Mouse (Mus musculus) mouse embryonic stem cell (cell line): ENCODE measurements around the gene AC131692.1.

ENCODE experiments used
- in situ Hi-C, 2 experiments: fragments of 300-500 bp; cut with MboI; formaldehyde crosslinking; loops; 1 replicate in 1 of 2; 3 replicates in 1 of 2; pipeline ENCODE4 v1.14.3; 2019 to 2020; ENCODE audit warnings: low sequenced_read_pairs in 2 of 2, low pct_unique_long_range_greater_than_20kb in 1 of 2, mixed read lengths in 1 of 2; ENCODE audit not compliant: unreplicated experiment in 1 of 2

The AC131692.1 gene

DNA sequence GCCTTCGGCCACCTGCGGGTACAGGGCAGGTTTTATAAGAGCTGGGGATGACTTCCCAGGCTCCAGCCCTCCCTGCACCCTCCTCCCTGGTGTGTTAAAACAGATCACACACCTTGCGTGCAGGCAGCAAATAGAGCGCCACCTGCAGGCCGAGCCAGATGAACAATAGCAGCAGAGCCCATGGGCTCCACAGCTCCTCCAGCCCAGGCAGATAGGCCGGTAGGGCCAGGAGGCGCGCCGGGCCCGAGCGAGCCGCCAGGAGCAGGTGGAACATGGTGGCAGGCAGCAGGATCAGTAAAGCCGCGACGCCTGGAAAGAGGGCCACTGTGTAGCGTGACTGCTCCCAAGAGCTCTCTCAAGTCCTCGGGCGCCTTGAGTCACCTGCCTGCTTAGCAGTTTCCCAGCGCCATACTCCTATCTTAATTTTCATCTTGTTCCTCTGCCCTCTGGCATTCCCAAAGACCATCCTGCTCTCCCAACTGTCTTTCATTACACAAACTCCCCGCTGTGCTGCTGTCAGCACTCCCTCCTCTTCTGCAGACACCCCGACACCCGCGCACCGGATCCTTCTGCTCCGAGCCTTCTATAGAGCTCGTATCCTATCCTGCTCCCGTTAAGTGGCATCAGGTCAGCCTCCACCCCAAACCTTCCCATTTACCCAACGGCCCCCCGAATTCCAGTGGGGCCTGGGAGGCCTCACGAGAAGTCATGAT, 27.1 kb upstream of the AC131692.1 start:
- in situ Hi-C loops: no loop called here

DNA sequence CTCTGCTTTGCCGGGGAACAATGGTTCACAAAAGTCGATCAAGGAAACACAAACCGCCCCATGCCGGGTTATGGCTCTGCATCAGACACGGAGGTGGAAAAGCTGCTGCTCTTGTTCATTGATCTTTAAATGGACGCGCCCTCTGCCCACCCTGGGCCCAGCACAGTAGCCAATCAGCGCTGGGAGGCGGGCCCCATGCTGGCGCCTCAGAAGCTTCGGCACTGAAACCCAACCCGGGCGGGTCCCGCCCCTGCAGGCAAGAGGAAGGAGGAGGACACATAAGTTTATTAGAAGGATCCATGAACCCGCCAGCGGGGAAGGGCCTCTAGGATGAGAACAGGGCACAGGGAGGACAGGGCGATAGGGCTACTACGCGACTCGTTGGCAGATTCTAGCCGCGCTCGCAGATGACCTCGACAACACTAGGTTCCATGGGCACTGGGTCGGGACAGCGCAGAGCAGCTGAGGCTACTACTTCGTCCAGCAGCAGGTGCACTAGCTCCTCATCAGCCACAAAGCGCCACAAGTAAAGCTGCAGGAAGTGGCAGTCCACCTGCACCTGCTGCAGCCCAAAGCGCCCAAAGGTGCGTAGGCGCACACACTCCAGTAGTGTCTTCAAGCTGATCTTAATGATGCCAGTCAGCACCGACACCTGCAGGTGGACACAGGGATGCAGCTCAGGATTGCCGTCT, 26.3 kb upstream of the AC131692.1 start, which contains the start of gene Tm7sf2:
Tm7sf2 (minus strand) TSS at position 650 of the 692 bp plus-strand sequence.
- in situ Hi-C loops: no loop called here

DNA sequence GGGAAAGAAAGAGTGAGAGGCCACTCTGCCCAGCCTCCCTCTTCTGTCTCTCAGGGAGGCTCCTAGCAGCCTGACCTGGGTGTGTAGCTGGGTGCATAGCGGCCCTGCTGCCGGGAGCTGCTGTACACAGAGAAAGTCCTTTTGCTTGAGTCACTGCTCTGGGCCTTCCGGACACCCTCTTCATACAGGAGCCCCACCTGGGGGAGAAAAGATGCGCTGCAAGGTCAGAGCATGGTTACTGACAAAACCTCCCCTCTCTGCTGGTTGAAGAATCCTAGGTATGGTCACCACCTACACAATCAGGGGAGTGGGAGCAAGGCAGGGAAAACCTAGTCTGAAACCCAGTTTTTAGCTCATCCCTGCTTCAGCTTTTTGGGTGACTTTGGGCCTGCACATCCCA, 25.3 kb upstream of the AC131692.1 start:
- in situ Hi-C loops: no loop called here

DNA sequence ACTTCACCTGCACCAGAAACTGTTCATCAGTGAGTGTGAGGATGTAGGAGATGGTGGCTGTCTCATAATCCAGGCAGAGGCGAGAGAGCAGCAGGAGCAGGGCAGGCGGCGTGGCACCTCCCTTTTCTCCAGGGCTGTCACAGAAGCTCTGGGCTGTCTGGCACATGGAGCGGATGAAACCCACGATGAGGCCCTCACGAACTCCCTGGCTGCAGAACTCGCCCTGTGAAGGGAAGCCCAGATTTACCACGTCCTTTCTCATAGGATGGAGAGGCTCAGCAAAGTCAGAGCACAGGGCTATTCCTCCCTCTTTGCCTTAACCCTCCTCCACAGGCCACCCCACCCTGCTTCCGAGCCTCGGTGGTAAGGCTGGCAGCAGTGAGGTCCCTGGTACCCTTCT, 24.4 kb upstream of the AC131692.1 start:
- in situ Hi-C loops: no loop called here

DNA sequence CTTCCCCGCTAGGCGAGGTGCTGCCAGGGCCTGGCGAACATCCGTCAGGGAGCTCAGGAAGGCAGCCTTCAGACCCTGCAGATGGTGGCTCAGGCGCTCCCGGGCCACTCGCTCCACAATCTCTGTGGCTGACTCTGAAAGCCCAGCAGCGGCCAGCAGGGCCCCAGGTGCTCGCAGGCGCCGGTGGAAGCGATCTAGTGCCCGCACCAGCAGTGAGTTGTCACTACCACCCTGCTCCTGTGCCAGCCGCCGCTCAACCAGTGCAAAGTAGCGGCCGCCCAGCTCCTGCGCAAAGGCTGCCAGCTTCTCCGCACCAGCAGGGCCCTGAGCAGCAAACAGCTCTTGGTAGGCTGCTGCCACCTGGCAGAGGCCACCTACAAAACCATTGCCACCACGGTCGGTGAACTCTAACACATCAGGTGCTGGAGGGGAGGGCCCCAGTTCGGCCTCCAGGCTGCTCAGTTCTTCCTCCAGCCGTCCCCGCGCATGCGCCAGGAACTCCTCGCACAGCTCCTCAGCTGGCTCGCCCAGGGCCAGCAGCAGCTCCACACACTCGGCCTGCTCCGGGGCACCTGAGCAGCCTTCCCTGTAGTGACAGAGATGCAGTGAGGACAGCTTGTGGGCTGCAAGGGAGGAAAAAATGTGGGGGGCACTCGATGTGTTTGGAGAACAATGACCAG, 23.5 kb upstream of the AC131692.1 start:
- in situ Hi-C loops: no loop called here

DNA sequence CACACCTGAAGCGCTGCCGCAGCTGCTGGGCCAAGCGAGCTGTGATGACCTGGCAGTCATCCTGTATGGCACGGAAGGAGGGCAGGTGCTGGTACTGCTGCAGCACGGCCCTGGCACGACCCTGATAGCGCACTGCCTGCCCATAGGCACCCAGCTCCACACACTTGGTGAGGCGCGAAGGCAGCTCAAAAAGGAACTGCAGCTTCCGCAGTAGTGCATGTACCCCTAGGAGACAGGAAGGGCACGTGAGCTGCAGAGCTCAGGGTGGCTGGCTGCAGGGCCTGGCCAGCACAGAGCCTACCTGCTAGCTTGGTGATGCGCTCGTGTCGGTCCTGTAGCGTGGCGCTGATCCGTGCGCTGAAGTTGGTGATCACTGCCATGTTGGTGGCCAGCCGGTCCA, 23.0 kb upstream of the AC131692.1 start:
- in situ Hi-C loops: no loop called here

DNA sequence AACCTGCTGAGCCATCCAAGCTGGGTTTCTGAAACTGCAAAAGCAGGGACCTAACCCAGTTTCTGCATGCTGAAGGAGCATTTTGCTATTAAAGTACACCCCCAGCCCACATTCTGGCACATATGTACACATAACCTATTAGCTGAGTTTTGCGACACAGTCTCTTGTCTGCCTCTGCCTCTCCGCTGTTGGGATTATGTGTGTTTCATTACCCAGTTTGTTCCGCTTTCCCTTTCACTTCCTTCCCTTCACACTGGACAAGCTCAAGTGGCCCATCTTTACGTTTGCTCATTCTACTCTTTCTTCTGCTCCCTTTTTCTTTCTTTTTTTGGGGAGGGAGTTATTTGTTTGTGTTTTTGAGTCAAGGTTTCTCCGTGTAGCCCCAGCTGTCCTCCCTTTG, 20.3 kb upstream of the AC131692.1 start:
- in situ Hi-C loops: no loop called here

DNA sequence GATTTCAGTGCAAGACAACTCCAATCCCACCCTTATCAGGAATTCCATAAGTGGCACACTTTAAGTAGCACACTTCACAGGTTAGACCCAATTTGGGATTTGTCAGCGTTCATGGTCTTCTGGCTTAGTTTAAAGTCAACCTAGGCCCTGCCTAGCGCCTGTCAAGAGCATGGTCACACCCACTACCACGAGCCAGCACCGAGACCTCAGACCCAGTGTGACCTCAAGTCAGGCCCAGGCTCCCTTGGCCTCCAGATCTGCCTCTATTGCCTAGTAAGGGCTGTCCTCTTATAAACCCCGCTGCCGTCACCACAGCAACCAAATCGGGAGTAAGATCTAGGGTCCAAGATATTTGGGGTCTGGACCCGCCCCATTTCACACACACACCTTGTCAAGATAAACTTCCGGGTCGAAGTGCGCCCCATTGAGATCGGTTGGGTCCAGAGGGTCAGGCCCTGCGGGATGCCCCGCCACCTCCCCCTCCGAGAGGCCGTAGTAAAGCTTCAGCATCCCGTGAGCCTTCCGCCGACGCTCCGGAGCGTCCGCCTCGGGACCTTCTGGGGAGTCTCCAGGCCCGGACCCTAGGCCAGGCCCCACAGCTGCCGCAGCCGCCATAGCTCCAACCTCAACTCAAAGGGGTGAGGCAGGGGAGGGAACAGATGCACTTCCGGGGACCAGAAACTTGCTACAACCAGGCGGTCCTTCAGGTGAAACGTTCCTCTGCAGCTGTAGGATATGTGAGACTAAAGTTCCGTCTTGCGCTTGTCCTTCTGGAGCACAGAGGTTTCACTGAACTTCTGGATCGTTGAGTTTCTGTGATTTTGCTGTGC, 17.4 kb upstream of the AC131692.1 start, which contains the start of gene Vps51:
Vps51 (minus strand) TSS at position 668 of the 830 bp plus-strand sequence.
- in situ Hi-C loops: no loop called here

DNA sequence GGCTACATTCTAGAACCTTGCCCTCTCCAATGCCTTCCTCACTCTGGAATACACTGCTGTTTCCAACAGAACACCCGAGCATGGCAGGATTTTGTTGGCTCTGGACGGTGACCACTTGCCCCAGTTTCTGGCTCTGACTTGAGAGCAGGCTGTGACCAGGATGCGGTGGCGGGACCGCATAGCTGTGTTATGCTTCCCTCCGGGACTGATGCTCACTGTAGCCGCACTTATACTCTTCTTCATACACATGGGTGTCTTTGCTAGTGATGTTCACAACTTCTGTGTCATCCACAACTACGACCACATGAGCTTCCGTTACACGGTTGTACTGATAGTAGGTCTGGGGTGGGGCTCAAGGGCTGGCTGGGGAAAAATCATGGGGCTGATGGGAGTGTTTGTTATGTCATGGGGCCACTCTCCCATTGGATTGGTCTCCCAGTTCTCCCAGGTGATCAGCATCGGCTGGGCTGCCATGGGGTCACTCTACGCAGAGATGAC, 14.2 kb upstream of the AC131692.1 start, which contains the start of gene Tmem262:
Tmem262 (plus strand) TSS at position 51 of the 498 bp plus-strand sequence.
- in situ Hi-C loops: no loop called here

DNA sequence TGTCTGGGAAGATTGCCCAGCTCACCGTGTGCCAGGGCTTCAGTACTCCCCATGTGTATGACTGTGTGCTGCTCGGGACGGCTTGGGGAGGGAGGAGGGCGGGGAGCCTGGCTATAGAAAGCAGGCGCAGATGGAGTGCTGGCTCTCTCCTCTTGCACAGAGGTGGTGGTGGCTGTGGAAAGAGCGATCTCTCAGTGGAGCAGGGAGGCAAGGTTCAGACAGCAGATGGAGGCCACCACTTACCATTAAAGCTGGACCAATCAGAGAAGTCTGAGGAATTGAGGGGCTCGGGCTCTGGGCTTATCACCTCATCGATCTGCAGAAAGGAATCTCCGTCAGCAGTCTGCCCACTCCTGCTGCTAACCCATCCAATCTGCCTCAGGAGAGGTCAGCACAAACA, 12.1 kb upstream of the AC131692.1 start, which contains the start of gene Gm28374:
Gm28374 (minus strand) TSS at position 101 of the 400 bp plus-strand sequence.
- in situ Hi-C loops: no loop called here

DNA sequence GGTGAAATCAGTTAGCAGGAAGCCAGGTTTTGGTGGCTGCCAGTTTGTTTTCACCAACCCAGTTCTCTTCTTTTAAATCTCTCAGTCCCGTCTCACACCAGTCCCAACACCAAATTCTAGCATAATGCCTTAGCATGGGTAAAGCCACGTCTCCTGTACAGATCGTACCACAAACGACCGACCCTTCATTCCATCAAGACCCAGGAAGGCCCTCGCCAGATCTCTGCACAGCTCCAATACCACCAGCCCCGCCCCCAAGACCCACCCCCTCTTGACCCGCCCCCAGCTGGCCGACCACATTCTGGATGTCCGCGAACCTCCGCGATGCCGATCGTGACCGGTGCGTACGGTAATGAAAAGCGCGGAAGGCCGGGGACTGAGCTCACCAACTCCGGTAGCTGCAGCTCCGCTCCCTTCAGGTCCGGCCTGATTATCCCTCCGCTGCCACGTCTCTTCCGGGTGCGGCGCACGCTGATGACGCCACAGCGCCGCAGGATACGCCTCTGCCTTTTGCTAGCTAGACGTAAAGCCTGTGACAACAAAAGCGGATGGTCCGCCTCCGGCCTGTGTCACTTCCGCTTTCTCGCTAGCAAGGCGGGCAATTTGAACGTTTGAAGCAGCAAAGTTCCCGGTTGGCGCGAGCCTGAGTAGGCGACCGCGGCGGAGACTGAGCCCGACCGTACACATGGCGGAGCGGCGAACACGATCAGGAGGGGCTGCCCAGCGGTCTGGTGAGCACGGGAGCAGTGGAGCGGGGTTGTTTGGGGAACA, 9.6 kb upstream of the AC131692.1 start, which contains the start of the genes Zfpl1 and Cdca5:
Zfpl1 (minus strand) TSS at position 479 of the 771 bp plus-strand sequence.
Cdca5 (plus strand) TSS at position 506 of the 771 bp plus-strand sequence.
- in situ Hi-C loops: no loop called here

DNA sequence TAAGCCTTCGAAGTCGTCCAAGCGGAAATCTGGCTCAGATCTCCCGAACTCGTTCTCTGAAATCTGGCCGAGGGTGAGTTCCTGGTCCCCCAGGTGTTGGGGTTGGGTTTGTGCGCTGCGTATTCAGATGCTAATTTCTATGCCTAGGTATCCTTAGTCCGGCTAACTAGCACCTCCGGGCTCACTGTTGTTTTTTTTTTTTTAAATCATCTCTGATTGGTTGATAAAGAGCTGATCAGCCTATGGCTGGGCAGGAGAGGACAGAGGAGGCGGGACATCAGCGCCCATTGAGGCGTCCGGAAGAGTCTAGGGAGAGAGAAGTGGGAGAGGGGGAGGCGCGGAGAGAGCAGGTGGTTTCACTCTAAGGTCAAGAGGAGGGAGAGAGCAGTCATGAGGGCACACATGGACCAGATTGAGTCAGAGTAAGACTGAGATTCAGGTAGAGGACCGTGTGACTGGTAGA, 8.8 kb upstream of the AC131692.1 start:
- in situ Hi-C loops: no loop called here

DNA sequence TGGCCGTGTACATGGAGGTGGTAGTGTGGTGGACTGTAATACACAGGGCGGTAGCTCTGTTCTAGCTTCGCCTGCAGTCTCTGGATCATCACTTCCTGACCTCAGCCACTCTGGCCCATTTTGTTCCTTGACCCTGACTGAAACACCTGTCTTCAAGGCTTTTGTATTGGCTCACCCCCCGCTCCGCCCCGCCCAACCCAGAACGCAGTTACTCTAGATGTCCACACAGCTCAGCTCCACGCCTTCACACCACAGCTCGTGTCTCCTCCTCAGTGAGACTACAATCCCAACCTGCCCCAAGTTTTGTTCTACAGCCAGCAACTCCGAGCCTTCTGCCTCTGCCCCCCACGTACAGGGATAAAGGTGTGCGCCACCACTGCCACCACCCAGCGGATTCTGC, 5.4 kb upstream of the AC131692.1 start:
- in situ Hi-C loops: no loop called here

DNA sequence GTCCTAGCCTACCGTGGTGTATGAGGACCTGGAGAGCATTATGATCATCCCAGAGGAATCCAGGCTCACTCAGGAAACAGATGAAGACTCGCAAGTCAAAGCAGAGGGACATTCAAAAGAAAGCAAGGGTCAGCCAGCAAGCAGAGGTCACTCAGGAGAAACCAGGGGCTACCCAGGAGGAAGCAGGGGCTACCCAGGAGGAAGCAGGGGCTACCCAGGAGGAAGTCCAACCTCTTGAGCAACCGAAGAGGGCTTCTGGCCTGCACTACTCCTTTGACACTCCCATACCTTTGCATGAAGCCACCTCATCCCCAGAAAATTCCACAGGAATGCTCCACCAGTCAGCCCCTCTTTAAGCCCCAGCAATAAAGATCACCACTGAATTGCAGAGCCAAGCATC, 3.6 kb downstream of the AC131692.1 start:
- in situ Hi-C loops: no loop called here

DNA sequence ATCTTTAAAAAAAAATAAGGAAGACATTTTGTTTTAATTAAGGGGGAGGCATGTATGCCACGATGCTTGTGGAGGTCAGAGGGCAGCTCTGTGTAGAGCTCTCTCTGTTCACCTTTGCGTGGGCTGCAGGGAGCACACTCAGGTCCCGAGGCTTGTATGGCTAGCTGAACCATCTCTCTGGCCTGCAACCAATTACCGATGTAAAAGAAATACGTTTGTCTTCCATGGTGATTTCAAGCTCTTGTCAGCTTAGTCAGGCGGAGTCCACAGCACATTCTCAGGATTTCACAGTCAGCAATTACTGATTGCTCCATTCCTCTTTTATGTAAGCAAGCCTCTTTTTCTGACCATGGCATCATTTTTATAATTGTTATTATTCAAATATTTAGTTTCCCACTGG, 7.0 kb downstream of the AC131692.1 start:
- in situ Hi-C loops: no loop called here

DNA sequence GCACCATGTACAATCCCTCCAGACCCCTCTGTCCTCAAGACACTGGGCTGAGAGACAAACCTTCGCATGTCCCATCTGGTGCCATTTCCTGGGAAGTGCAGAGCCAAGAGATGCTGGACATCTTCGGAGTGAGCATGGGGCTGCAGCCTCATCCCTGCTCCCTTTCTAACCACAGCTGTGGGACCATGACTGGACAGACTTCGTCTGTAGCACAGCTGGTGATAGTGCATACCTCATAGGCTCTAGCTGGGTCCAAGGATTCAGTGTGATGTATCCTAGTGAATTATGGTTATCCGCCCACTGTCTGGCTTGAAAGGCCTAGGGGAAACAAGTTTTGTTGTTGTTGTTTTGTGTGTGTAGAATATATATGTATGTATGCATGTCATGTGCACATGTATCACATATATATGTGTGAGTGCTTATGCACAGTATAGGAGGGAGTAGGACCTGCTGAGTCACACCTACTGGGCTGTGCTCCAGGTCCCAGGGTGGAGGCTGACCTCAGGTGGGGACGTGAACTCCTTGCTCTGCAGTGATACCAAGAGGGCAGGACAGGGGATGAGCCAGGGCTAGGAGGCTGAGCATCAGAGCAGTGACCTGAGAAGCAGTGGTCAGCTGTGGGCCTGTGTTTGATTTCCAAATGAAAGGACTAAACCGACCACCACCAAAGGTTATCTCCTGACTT, 8.1 kb downstream of the AC131692.1 start:
- in situ Hi-C loops: no loop called here

DNA sequence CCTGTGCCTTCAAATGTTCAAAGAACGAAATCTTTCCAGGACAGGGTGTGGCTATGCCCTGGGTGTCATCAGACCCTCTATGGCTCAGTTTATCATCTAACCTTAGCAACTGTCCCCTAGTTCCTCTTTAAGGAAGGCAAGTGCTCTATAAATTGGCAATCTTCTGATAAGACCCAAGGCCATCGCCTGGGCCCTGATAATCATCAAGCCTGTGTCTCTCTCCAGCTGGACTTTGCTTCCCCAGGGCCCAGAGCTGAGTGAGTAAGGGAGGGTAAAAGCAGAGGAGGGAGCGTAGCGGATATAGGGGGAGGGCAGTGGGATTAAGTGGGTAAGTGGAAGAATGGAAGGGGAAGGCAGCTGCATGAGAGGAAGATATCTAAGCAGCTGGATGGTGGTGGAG, 10.3 kb downstream of the AC131692.1 start:
- in situ Hi-C loops: no loop called here
